ENCODE assay signal across 10 mouse cellular contexts in genomic region chr16:20975406-20975805, GRCm38 (mm10).
DNase-seq lines count a peak whose midpoint lies in the region.
"Had no signal": no experiment of that assay in that cellular context is flagged by ENCODE, and none has a peak within 500 bp of the region (broad histone marks: within the 10 kb centered on the region; RNA-seq: fewer than 3 reads in every experiment).

No protein-coding gene starts in this region.

- DNase-seq in embryo, embryonic 11 days = peak; percentile 12
- DNase-seq in embryo, embryonic 10.5 days (ENCODE audit: low spot score) = no peak
- DNase-seq in kidney, postnatal 10 days = peak; percentile 44
- DNase-seq in kidney, adult 11 months = no peak
- DNase-seq in NIH3T3 (ENCODE audit: low read depth) = peak; percentile 15
- peak; percentile 6 to 15 for DNase-seq in kidney, postnatal 4 days
- DNase-seq in neural tube, embryonic 10.5 days (ENCODE audit: extremely low spot score, low spot score) = no peak
- no peak for DNase-seq in gastrocnemius, adult 8-10 months (ENCODE audit: low spot score in 2 of 2)
- DNase-seq: gastrocnemius, postnatal 36 days; thymus, postnatal 36 days had no signal

Comparison
In these comparisons a context has a peak if more than half of its experiments do, and no peak if none do; other contexts are left out.
1. DNase-seq: peak in embryo, embryonic 11 days (single experiment), kidney, postnatal 10 days (single experiment), NIH3T3 (single experiment) and kidney, postnatal 4 days (2 of 2); none in embryo, embryonic 10.5 days (single experiment), kidney, adult 11 months (single experiment), neural tube, embryonic 10.5 days (single experiment) and gastrocnemius, adult 8-10 months (0 of 2).